Mouse (Mus musculus) spleen, postnatal 36 days (tissue): ENCODE data around the gene Cd48.
A peak's percentile ranks its signal among the peaks of the same experiment; 100 is the strongest.
"Not testable (repeated sequence)": the region's sequence is repeated elsewhere in the genome, so short reads cannot be mapped to it uniquely, and the experiment has no call there.

ENCODE experiments used
- DNase-seq, 2 experiments: peaks; one replicate each; pipeline ENCODE4 v3.0.0; 2022; ENCODE audit warnings: low spot score in 2 of 2, mixed read lengths in 1 of 2

Cd48 gene

DNA sequence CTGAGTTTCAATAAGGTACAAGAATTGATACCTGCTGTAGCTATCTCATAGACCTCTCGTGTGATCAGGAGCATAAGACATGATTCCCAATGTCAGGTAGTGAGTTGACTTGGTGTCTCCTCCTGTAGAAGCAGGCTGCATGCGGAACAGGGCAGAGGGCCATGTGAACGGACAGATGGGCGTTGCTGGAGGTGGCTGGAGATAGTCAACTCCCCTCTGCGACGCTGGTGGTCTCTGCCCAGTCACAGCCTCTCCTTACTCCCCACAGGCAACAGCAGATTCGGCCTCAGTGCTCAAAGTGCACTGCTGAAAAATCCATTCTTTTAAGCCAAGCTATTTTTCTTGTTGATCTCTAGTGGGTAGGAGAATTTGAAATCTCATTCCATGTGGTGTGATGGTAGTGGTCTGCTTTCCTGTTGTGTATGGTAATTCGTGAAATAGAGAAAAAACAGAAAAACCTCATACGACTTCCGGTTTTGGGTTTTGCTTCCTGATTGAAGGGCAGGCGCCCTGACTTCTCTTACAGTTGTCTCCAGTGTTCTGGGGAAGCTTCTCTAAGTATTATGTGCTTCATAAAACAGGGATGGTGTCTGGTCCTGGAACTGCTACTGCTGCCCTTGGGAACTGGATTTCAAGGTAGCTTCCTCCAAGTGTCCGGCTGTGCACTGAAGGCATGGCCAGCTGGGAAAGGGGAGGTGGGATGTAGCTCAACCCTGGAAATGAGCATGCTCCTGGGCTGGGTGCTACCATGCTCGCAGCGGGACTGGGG is at the start of gene Cd48:
Gene Cd48, plus strand, starts transcription at position 479 of the 769 bp plus-strand sequence.
- peak; percentile 47 to 63 for DNase-seq

GRCm38 (mm10) chr1:171635696-171636095 is 46.1 kb upstream of the Cd48 start:
- DNase-seq: no peak

- no peak for DNase-seq
These were observed 44.7 kb upstream of the Cd48 start for GRCm38 (mm10) chr1:171637101-171637500.

DNA sequence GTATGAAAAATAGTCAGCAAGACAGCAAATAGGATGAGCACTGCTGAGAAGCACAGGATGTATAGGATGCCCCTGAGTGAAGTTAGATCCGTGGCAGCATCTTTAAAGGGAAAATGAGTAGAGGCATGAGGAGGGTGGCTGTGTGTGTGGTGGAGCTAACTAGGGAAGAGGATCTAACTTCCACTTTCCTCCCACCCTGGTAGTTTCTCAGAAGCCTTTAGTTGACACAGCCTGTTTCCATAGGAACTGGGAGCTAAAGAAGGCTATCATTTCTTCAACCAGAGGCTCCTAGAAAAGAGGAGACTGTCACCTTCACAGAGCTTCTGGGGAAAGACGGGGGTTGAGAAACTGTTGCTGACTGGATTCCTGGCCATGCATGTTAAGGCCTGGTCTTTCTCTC is 43.1 kb upstream of the Cd48 start:
- no peak for DNase-seq

DNA sequence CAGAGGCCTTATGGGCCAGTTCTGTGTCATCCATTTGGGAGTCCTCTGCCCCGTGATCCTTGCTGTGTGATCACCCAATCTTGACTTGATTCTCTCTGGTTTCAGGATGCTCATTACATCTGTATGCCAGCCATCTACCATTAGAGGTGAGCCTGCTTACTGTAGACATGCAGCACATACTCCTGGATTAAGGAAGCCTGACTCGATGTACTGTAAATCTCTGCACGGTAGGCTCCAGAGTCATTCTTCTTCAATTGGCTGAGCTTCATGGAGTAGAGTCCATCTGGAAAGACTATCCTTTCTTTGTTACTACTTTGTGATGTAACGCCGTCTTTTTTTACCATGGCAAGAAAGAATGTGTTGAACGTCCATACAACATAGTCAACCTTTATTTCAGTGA is 41.0 kb upstream of the Cd48 start:
- no peak for DNase-seq

DNA sequence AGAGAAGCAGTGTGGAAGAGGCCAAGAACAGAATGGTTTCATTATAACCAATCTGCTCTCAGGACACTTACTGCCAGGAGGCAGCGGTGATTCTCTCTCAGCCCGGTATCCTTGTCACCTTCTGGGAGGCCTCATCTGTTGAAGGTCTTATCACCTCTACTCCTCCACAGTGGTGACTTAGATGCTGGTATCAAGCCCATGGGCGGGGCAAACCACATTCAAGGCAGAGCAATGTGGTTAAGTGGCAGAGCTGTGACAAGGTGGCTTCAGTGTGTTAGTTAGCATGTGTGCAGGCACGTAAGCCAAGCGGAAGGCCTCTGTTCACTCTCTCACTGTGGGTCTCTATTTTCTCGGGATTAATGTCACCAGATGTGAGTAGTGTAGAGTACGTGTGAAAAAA is 38.2 kb upstream of the Cd48 start:
- peak; percentile 60 to 69 for DNase-seq

DNA sequence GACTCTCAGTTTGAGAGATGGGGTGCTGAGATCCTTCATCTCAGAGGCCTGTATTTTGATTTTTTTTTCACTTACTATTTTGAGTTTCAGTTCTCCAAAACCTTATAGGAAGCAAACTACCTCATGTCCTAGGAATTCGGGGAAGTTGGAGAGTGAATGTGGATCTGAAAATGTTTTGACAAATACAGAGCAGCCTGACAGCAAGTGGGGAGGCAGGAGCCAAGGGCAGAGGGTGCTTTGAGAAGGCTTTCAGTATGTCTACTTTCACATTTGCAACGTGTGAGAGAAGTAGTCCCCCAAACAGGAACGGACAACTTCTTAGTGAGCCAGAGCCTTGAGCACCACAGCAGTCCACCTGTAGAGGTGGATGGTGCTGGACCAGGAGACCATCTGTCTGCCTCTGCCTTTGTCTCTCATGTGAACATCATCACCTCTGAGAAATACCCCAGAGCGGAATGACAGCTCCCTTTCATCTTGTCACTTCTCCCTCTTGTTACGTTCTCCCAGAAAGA is 35.3 kb upstream of the Cd48 start:
- peak in 1 of 2 experiments; percentile 42 for DNase-seq

GRCm38 (mm10) chr1:171647716-171648115 is 34.1 kb upstream of the Cd48 start:
- DNase-seq: peak; percentile 44 to 57

DNA sequence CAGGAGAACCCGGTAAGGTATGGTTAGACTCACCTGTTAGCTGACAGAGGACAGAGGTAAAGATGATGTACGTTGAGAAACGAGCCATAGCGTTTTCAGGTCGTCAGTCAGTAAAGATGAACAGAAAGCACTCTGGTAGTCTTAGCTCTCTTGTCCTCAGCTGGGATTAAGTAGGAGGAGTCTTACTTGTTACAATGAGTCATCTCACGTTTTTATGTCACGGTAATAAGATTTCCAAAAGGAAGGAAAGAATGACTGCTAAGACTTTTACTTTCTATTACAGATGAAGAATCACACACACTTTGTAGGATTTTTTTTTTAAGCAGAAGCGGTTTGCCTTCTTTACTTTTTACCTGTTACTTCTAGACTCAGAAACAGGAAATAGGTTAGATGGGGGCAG is 33.0 kb upstream of the Cd48 start:
- no peak for DNase-seq

GRCm38 (mm10) chr1:171652734-171653133 is 29.1 kb upstream of the Cd48 start, which contains the start of gene Slamf7:
Gene Slamf7, minus strand, starts transcription at chr1:171653035.
- no peak for DNase-seq

- peak in 1 of 2 experiments; percentile 32 for DNase-seq
These were observed 23.2 kb upstream of the Cd48 start for GRCm38 (mm10) chr1:171658561-171658991.

GRCm38 (mm10) chr1:171660423-171660822 is 21.4 kb upstream of the Cd48 start:
- no peak for DNase-seq

DNA sequence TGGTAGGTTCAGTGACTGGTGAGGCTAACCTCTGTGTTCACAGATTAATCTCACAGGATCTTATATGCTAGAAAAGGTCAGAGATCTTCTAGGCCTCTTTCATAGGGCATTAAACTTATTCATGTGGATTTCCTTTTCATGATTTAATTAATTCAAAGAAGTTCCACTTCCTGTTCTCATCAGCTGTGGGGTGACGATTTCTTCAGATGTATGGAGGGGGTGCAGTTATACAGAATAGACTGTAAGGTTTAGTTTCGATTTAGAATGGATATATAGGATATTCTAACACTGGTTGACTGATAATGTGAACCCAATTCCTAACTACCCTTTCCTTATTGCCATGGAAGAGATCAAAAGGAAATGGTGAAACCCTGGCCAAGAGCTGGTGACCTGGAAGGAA is 20.3 kb upstream of the Cd48 start:
- no peak for DNase-seq

DNA sequence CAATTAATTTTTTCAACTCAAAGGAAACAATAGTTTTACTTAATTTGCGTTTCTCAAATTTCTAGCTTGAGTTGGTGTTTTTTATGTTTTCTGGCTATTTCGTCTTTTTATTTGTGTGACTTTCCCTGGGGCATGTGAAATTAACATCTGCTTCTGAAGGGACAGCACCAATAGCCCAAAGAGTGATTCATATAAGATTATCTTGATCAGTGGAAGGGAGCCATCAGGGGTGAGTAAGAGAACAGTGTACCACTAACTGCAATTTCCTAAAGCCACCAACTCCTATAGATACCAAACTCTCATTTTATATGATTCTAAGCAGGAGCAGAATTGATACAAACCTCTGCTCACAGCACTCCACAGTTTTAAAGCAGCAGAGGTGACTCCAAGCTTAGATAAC is 18.1 kb upstream of the Cd48 start:
- no peak for DNase-seq

- DNase-seq: no peak
These were observed 15.5 kb upstream of the Cd48 start for GRCm38 (mm10) chr1:171666350-171666749.

GRCm38 (mm10) chr1:171667160-171667559 is 14.6 kb upstream of the Cd48 start:
- DNase-seq: no peak

- DNase-seq: not testable (repeated sequence)
These were observed 9.4 kb upstream of the Cd48 start for GRCm38 (mm10) chr1:171672451-171672850.

- no peak for DNase-seq
These were observed 8.8 kb upstream of the Cd48 start for GRCm38 (mm10) chr1:171672854-171673475.

GRCm38 (mm10) chr1:171674467-171674866 is 7.3 kb upstream of the Cd48 start:
- no peak for DNase-seq

- no peak for DNase-seq
These were observed 4.1 kb upstream of the Cd48 start for GRCm38 (mm10) chr1:171677721-171678120.

DNA sequence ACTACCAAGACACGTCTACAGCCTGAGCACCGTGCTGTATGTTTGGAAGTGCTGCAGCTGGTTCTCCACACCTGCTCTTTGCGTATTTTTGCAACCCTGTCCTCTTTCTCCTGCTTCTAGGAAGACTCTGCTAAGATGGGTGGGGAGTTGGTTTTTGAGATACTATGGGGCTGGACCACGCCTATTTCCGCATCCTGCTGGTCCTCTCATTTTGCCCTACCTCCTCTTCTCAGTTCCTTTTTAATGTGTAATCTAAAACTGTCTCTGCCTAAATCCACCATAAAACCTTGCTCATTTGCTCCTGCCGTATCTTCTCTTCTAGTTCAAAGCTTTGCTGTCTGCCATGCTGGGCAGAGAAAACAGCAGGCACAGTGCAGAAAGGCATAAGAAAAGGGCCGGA is 800 bp upstream of the Cd48 start:
- peak; percentile 80 for DNase-seq

- no peak for DNase-seq
These were observed 3.1 kb downstream of the Cd48 start for GRCm38 (mm10) chr1:171684923-171685322.

GRCm38 (mm10) chr1:171687320-171687719 is 5.5 kb downstream of the Cd48 start:
- no peak for DNase-seq
